Mouse (Mus musculus) cerebellum, adult 2 months (tissue): ENCODE data around the gene Defb9. TPM values are rescaled to one million over a fixed set of nuclear protein-coding genes. Genes with fewer than 3 reads are reported as not detected.
"Not testable (repeated sequence)": the region's sequence is repeated elsewhere in the genome, so short reads cannot be mapped to it uniquely, and the experiment has no call there.

Source experiments
- DNase-seq, 2 experiments: peaks; one replicate each; pipeline ENCODE4 v3.0.0; 2021
- H3K27ac ChIP-seq: fragments of 200-500 bp; 2 replicates; pipeline ENCODE4 v1.5.1; 2012; ENCODE audit warnings: low read length, control low read depth, inconsistent platforms; ENCODE audit not compliant: insufficient read depth
- H3K27me3 ChIP-seq: fragments of 200-500 bp; 2 replicates; pipeline ENCODE4 v1.6.1; 2012; ENCODE audit warnings: inconsistent platforms, mild to moderate bottlenecking, low read length, moderate library complexity; ENCODE audit not compliant: control insufficient read depth, insufficient read depth
- H3K4me1 ChIP-seq: fragments of 200-500 bp; 2 replicates; pipeline ENCODE4 v1.6.1; 2011; ENCODE audit warnings: low read length; ENCODE audit not compliant: control insufficient read depth, insufficient read depth
- H3K4me3 ChIP-seq: fragments of 200-500 bp; replicated peaks from 2 replicates; pipeline ENCODE3; 2011; ENCODE audit warnings: mild to moderate bottlenecking, low read depth, low read length, control low read depth; ENCODE audit not compliant: insufficient read depth
- CTCF ChIP-seq: fragments of 200-500 bp; IDR thresholded peaks from 2 replicates; pipeline ENCODE4 v1.5.1; 2011; ENCODE audit warnings: low read depth, mild to moderate bottlenecking, control low read depth, low read length, moderate library complexity, borderline replicate concordance; ENCODE audit not compliant: insufficient read depth
- POLR2A ChIP-seq: fragments of 200-500 bp; IDR thresholded peaks from 2 replicates; pipeline ENCODE4 v1.6.1; 2011; ENCODE audit warnings: low read length, control low read depth, borderline replicate concordance; ENCODE audit not compliant: insufficient read depth
- WGBS: fragments of 180-500 bp; shearing (Covaris S2); methylation state at CpG from one replicate; pipeline ENCODE4 v1.1.7; 2018; 5-methylcytosine and 5-hydroxymethylcytosine counted together
- polyA plus RNA-seq: library from polyadenylated mRNA; depleted of rRNA; stranded (reverse); fragments of >200 nt; gene quantifications from 2 replicates; pipeline ENCODE4 v1.2.3, GENCODE M21; 2012; rRNA removed

Defb9 gene
- not detected in 2 replicates for polyA plus RNA-seq

DNA sequence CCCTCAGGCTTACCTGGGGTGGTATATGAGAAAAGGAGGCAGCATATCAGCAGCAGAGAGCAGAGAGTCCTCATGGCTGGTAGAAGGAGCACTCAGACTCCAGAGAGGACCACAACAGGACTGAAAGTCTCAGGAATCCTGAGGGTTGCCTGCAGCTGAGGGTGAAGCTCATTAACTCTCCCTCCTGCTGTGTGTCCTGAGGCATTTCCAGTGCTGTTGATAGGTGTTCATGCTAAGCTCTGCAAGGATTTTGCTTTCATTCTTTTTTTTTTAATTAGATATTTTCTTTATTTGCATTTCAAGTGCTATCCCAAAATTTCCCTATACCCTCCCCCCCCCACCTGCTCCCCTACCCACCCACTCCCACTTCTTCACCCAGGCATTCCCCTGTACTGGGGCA, at the start of gene Defb9:
Defb9 (minus strand) TSS at position 101 of the 400 bp plus-strand sequence.
- not testable (repeated sequence) for H3K27me3 ChIP-seq, DNase-seq

DNA sequence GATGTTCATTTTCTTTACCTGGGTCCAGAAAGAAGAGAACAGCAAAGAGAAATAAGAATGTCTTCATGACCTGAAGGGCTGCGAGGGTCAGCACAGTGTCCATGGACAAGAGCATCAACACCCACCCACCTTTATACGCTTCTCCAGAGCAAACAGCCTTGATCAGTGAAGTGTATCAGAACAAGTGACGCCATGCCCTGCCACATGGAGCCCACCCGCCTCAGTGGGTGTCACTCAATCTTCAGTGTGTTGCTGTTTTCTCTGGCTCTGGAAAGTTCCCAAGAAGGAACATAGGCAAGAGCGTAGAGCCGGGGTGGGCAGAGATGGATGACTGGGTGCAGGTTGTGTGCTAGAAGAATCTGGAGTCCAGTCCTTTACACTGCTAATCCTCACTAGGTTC, 47.4 kb upstream of the Defb9 start, which contains the start of gene Defb15:
Defb15 (minus strand) TSS at position 101 of the 400 bp plus-strand sequence.
- DNase-seq, result no peak
- Histone ChIP-seq H3K27me3 (no peaks in the 10 kb centered on the region), H3K4me3 (no peak within 1 kb of the TSS), H3K4me1 (no peaks in the 10 kb centered on the region), H3K27ac (no peak within 1 kb of the TSS)
- TF ChIP-seq CTCF, result no peak
- no peak for TF ChIP-seq POLR2A
- 79% methylated on average over 6 of the region's 6 CpGs for whole genome bisulfite sequencing

More for the DNA sequence above, at the start of gene Defb9:
- H3K4me1 ChIP-seq, H3K4me3 ChIP-seq, H3K27ac ChIP-seq: not testable (repeated sequence)

GRCm38 (mm10) chr8:21930754-21931153, 45.5 kb upstream of the Defb9 start:
- 42% methylated on average over 3 of the region's 3 CpGs for WGBS
- not testable (repeated sequence) for H3K4me1 ChIP-seq, H3K27me3 ChIP-seq, H3K4me3 ChIP-seq, H3K27ac ChIP-seq, DNase-seq

GRCm38 (mm10) chr8:21915625-21916024, 30.4 kb upstream of the Defb9 start:
- Histone ChIP-seq H3K27me3 (no peaks in the 10 kb centered on the region), H3K4me1 (no peaks in the 10 kb centered on the region), H3K27ac (no peak overlapping the region), H3K4me3 (no peak overlapping the region)
- TF ChIP-seq CTCF, result no peak
- no peak for TF ChIP-seq POLR2A
- no peak for DNase-seq
- 91% methylated on average over 3 of the region's 3 CpGs for WGBS

- no peak for DNase-seq
- H3K4me3 ChIP-seq, result no peak overlapping the region
- WGBS, result 13% methylated on average over 2 of the region's 2 CpGs
- H3K4me1 ChIP-seq, result no peaks in the 10 kb centered on the region
- H3K27me3 ChIP-seq, result no peaks in the 10 kb centered on the region
- TF ChIP-seq CTCF (no peak), POLR2A (no peak)
- H3K27ac ChIP-seq, result no peak overlapping the region
Observed at GRCm38 (mm10) chr8:21912554-21912953, 27.3 kb upstream of the Defb9 start.

- Histone ChIP-seq H3K27me3 (no peaks in the 10 kb centered on the region), H3K4me3 (no peak overlapping the region), H3K27ac (no peak overlapping the region), H3K4me1 (no peaks in the 10 kb centered on the region)
- DNase-seq, result no peak
- 12% methylated on average over 1 of the region's 1 CpGs for WGBS
- TF ChIP-seq CTCF (no peak), POLR2A (no peak)
Observed at GRCm38 (mm10) chr8:21911931-21912330, 26.7 kb upstream of the Defb9 start.

DNA sequence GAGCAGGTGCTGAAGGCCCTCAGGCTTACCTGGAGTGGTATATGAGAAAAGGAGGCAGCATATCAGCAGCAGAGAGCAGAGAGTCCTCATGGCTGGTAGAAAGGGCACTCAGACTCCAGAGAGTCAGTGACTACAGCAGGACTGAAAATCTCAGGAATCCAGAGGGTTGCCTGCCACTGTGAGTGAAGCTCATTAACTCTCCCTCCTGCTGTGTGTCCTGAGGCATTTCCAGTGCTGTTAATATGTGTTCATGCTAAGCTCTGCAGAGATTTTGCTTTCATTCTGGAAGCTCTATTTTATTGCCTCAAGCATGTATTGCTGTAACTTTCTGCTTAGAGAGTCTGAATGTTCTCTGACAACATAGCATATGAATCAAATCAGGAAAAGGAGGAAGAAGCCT, 21.1 kb upstream of the Defb9 start, which contains the start of gene Defb11:
Defb11 (minus strand) TSS at position 123 of the 400 bp plus-strand sequence.
- not testable (repeated sequence) for H3K27me3 ChIP-seq, H3K4me3 ChIP-seq, DNase-seq, H3K27ac ChIP-seq, H3K4me1 ChIP-seq

- H3K27ac ChIP-seq, H3K27me3 ChIP-seq, H3K4me1 ChIP-seq, H3K4me3 ChIP-seq, DNase-seq: not testable (repeated sequence)
- 44% methylated on average over 1 of the region's 1 CpGs for WGBS
Observed at GRCm38 (mm10) chr8:21858586-21858985, 26.6 kb downstream of the Defb9 start, which contains the start of gene Defb10. TSS of gene Defb10 (plus strand) at chr8:21858901.

Other genes with a start within 250 kb of the Defb9 start
- not detected in 2 replicates for gene Defa17, start 229.6 kb downstream of the Defb9 start, polyA plus RNA-seq
- gene Defa34, start 219.6 kb downstream of the Defb9 start, polyA plus RNA-seq, result not detected in 2 replicates
- not detected in 2 replicates for gene AY761184, start 181.8 kb downstream of the Defb9 start, polyA plus RNA-seq
- not detected in 2 replicates for gene Defa24, start 150.9 kb downstream of the Defb9 start, polyA plus RNA-seq
- not detected in 2 replicates for gene Defb50, start 61.9 kb downstream of the Defb9 start, polyA plus RNA-seq
- gene Defb2, start 45.5 kb downstream of the Defb9 start, polyA plus RNA-seq, result not detected in 2 replicates
- gene Defb10, start 26.5 kb downstream of the Defb9 start, polyA plus RNA-seq, result not detected in 2 replicates
- gene Defb11, start 21.0 kb upstream of the Defb9 start, polyA plus RNA-seq, result 4.5 TPM in 1 of 2 replicates, not detected in the other
- not detected in 2 replicates for gene Defb15, start 47.3 kb upstream of the Defb9 start, polyA plus RNA-seq
- not detected in 2 replicates for gene Defb35, start 52.9 kb upstream of the Defb9 start, polyA plus RNA-seq
- gene Defb13, start 61.3 kb upstream of the Defb9 start, polyA plus RNA-seq, result not detected in 2 replicates
- not detected in 2 replicates for gene Fam90a1a, start 73.3 kb upstream of the Defb9 start, polyA plus RNA-seq
- gene Ccdc70, start 84.4 kb upstream of the Defb9 start, polyA plus RNA-seq, result not detected in 2 replicates
- 2.2 and 2.6 TPM in 2 replicates for gene Atp7b, start 174.9 kb upstream of the Defb9 start, polyA plus RNA-seq
- gene Alg11, start 175.3 kb upstream of the Defb9 start, polyA plus RNA-seq, result 15.1 and 15.5 TPM in 2 replicates
- gene Nek5, start 239.6 kb upstream of the Defb9 start, polyA plus RNA-seq, result 0.33 and 0.67 TPM in 2 replicates